Mouse (Mus musculus): ENCODE results near the gene Kcnj14. TPM values are rescaled to one million over a fixed set of nuclear protein-coding genes. Genes with fewer than 3 reads are reported as not detected.

Kcnj14 gene
- 1 to 10 TPM; 2.0 to 2.6 TPM for total RNA-seq (2021)
- long read RNA-seq, partial matches to known transcripts = 2 of 2 reads
- long read RNA-seq, other reads (novel, unspliced or antisense) = 0 of 2 reads

GRCm38 (mm10) chr7:45824598-45824997 is at the start of gene Kcnj14:
Kcnj14 (minus strand) TSS chr7:45824782.
- no peak for DNase-seq (ENCODE audit: low spot score in 2 of 2)

- peak; percentile 66 to 72 for DNase-seq (ENCODE audit: low spot score in 2 of 2)
These were observed 48.7 kb upstream of the Kcnj14 start for GRCm38 (mm10) chr7:45873061-45873947.

- DNase-seq (ENCODE audit: low spot score in 2 of 2) = peak; percentile 95
These were observed 48.0 kb upstream of the Kcnj14 start, which contains the start of gene Kdelr1 for GRCm38 (mm10) chr7:45872624-45873023. Kdelr1 (plus strand) TSS chr7:45872772.

- peak; percentile 44 to 46 for DNase-seq (ENCODE audit: low spot score in 2 of 2)
These were observed 45.9 kb upstream of the Kcnj14 start for GRCm38 (mm10) chr7:45870282-45871058.

GRCm38 (mm10) chr7:45869787-45870186 is 45.2 kb upstream of the Kcnj14 start:
- peak in 1 of 2 experiments; percentile 30 for DNase-seq (ENCODE audit: low spot score in 2 of 2)

- DNase-seq (ENCODE audit: low spot score in 2 of 2) = no peak
These were observed 44.6 kb upstream of the Kcnj14 start for GRCm38 (mm10) chr7:45869107-45869670.

- no peak for DNase-seq (ENCODE audit: low spot score in 2 of 2)
These were observed 43.3 kb upstream of the Kcnj14 start for GRCm38 (mm10) chr7:45867871-45868270.

- DNase-seq (ENCODE audit: low spot score in 2 of 2) = peak; percentile 89 to 93
These were observed 41.6 kb upstream of the Kcnj14 start for GRCm38 (mm10) chr7:45865925-45866910.

GRCm38 (mm10) chr7:45864435-45864834 is 39.9 kb upstream of the Kcnj14 start:
- no peak for DNase-seq (ENCODE audit: low spot score in 2 of 2)

- no peak for DNase-seq (ENCODE audit: low spot score in 2 of 2)
These were observed 38.2 kb upstream of the Kcnj14 start for GRCm38 (mm10) chr7:45862804-45863203.

- no peak for DNase-seq (ENCODE audit: low spot score in 2 of 2)
These were observed 34.4 kb upstream of the Kcnj14 start for GRCm38 (mm10) chr7:45859008-45859407.

GRCm38 (mm10) chr7:45856950-45857901 is 32.6 kb upstream of the Kcnj14 start:
- peak in 1 of 2 experiments; percentile 32 for DNase-seq (ENCODE audit: low spot score in 2 of 2)

- no peak for DNase-seq (ENCODE audit: low spot score in 2 of 2)
These were observed 28.5 kb upstream of the Kcnj14 start for GRCm38 (mm10) chr7:45853089-45853488.

GRCm38 (mm10) chr7:45850661-45851060 is 26.1 kb upstream of the Kcnj14 start:
- DNase-seq (ENCODE audit: low spot score in 2 of 2) = no peak

GRCm38 (mm10) chr7:45848447-45849027 is 24.0 kb upstream of the Kcnj14 start:
- DNase-seq (ENCODE audit: low spot score in 2 of 2) = no peak

- DNase-seq (ENCODE audit: low spot score in 2 of 2) = no peak
These were observed 18.6 kb upstream of the Kcnj14 start for GRCm38 (mm10) chr7:45842950-45843744.

GRCm38 (mm10) chr7:45833924-45834323 is 9.3 kb upstream of the Kcnj14 start:
- DNase-seq (ENCODE audit: low spot score in 2 of 2) = no peak

Data from layer of hippocampus, postnatal 10 days (tissue).